Mouse (Mus musculus) hindbrain, embryonic 12.5 days (tissue): ENCODE measurements around the gene Clec2e. TPM values are rescaled to one million over a fixed set of nuclear protein-coding genes. Genes with fewer than 3 reads are reported as not detected.
"Not testable (repeated sequence)": the region's sequence is repeated elsewhere in the genome, so short reads cannot be mapped to it uniquely, and the experiment has no call there.

Source experiments
- ATAC-seq: fragments of 200-750 bp; cut with Nextera tagmentation; 2 replicates; pipeline ENCODE4 v1.8.0; 2017; ENCODE audit warnings: moderate TSS enrichment; ENCODE audit not compliant: low FRiP score
- H3K27ac ChIP-seq: fragments of 300-500 bp; sonication (generic); 2 replicates; pipeline ENCODE4 v1.5.1; 2016; ENCODE audit warnings: mild to moderate bottlenecking
- H3K27me3 ChIP-seq: fragments of 300-500 bp; sonication (generic); 2 replicates; pipeline ENCODE4 v1.6.1; 2016; ENCODE audit warnings: mild to moderate bottlenecking
- H3K36me3 ChIP-seq: fragments of 300-500 bp; sonication (generic); 2 replicates; pipeline ENCODE4 v1.6.1; 2016; ENCODE audit warnings: mild to moderate bottlenecking
- H3K4me1 ChIP-seq: fragments of 300-500 bp; sonication (generic); 2 replicates; pipeline ENCODE4 v1.6.1; 2016
- H3K4me2 ChIP-seq: fragments of 300-500 bp; sonication (generic); replicated peaks from 2 replicates; pipeline ENCODE4 v1.6.1; 2016; ENCODE audit warnings: mild to moderate bottlenecking
- H3K4me3 ChIP-seq: fragments of 300-500 bp; sonication (generic); 2 replicates; pipeline ENCODE4 v1.5.1; 2016; ENCODE audit warnings: mild to moderate bottlenecking
- H3K9ac ChIP-seq: fragments of 300-500 bp; sonication (generic); 2 replicates; pipeline ENCODE4 v1.6.1; 2016; ENCODE audit warnings: mild to moderate bottlenecking, moderate library complexity
- H3K9me3 ChIP-seq: fragments of 300-500 bp; sonication (generic); replicated peaks from 2 replicates; pipeline ENCODE4 v1.6.1; 2016; ENCODE audit warnings: mild to moderate bottlenecking
- WGBS: fragments of 180-500 bp; shearing (Covaris S2); methylation state at CpG from one replicate; pipeline ENCODE4 v1.1.7; 2016; 5-methylcytosine and 5-hydroxymethylcytosine counted together
- polyA plus RNA-seq: library from polyadenylated mRNA; unstranded; fragments of >200 nt; fragmentation: Nextera tagmentation; extraction: Ambion mirVana; gene quantifications from 2 replicates; pipeline ENCODE4 v1.2.1, GENCODE M21; 2016

Clec2e gene
- not detected in 2 replicates for polyA plus RNA-seq

- H3K4me2 ChIP-seq, H3K9ac ChIP-seq, ATAC-seq, H3K9me3 ChIP-seq, H3K27me3 ChIP-seq, H3K27ac ChIP-seq, H3K36me3 ChIP-seq, H3K4me1 ChIP-seq, H3K4me3 ChIP-seq: not testable (repeated sequence)
- WGBS = 73% methylated on average over 1 of the region's 1 CpGs
Observed at GRCm38 (mm10) chr6:129100794-129101193, at the start of gene Clec2e. Clec2e (minus strand) TSS chr6:129100913.

GRCm38 (mm10) chr6:129146812-129147211 is 46.1 kb upstream of the Clec2e start:
- ATAC-seq = no peak
- WGBS = 95% methylated on average over 2 of the region's 2 CpGs
- no peaks in the 10 kb centered on the region for H3K9me3 ChIP-seq
- H3K4me3 ChIP-seq = no peak overlapping the region
- H3K9ac ChIP-seq = no peak overlapping the region
- no peaks in the 10 kb centered on the region for H3K27me3 ChIP-seq
- H3K4me2 ChIP-seq = no peak overlapping the region
- no peak overlapping the region for H3K27ac ChIP-seq
- H3K36me3 ChIP-seq = no peaks in the 10 kb centered on the region
- H3K4me1 ChIP-seq = no peaks in the 10 kb centered on the region

- no peaks in the 10 kb centered on the region for H3K4me1 ChIP-seq
- H3K4me3 ChIP-seq = no peak overlapping the region
- H3K4me2 ChIP-seq = no peak overlapping the region
- WGBS = 76% methylated on average over 4 of the region's 4 CpGs
- no peaks in the 10 kb centered on the region for H3K9me3 ChIP-seq
- no peaks in the 10 kb centered on the region for H3K27me3 ChIP-seq
- no peak overlapping the region for H3K9ac ChIP-seq
- no peak overlapping the region for H3K27ac ChIP-seq
- no peak for ATAC-seq
- no peaks in the 10 kb centered on the region for H3K36me3 ChIP-seq
Observed at GRCm38 (mm10) chr6:129132604-129133341, 32.1 kb upstream of the Clec2e start.

- Histone ChIP-seq H3K27me3 (no peaks in the 10 kb centered on the region), H3K4me1 (no peaks in the 10 kb centered on the region), H3K36me3 (no peaks in the 10 kb centered on the region), H3K4me2 (no peak overlapping the region), H3K4me3 (no peak overlapping the region), H3K9me3 (no peaks in the 10 kb centered on the region), H3K27ac (no peak overlapping the region), H3K9ac (no peak overlapping the region)
- ATAC-seq = no peak
Observed at GRCm38 (mm10) chr6:129126861-129127260, 26.1 kb upstream of the Clec2e start.

GRCm38 (mm10) chr6:129124531-129124930 is 23.8 kb upstream of the Clec2e start:
- H3K4me1 ChIP-seq, H3K27me3 ChIP-seq, H3K9ac ChIP-seq, H3K4me3 ChIP-seq, H3K36me3 ChIP-seq, H3K9me3 ChIP-seq, ATAC-seq, H3K27ac ChIP-seq, H3K4me2 ChIP-seq: not testable (repeated sequence)

- Histone ChIP-seq H3K4me2 (no peak overlapping the region), H3K4me1 (no peaks in the 10 kb centered on the region), H3K27ac (no peak overlapping the region), H3K36me3 (no peaks in the 10 kb centered on the region), H3K27me3 (no peaks in the 10 kb centered on the region), H3K9ac (no peak overlapping the region), H3K4me3 (no peak overlapping the region), H3K9me3 (no peaks in the 10 kb centered on the region)
- 90% methylated on average over 3 of the region's 3 CpGs for WGBS
- no peak for ATAC-seq
Observed at GRCm38 (mm10) chr6:129116223-129116622, 15.5 kb upstream of the Clec2e start.

- 91% methylated on average over 3 of the region's 3 CpGs for WGBS
- H3K9me3 ChIP-seq, H3K36me3 ChIP-seq, ATAC-seq, H3K27me3 ChIP-seq, H3K4me3 ChIP-seq, H3K4me2 ChIP-seq, H3K9ac ChIP-seq, H3K27ac ChIP-seq, H3K4me1 ChIP-seq: not testable (repeated sequence)
Observed at GRCm38 (mm10) chr6:129114237-129114636, 13.5 kb upstream of the Clec2e start.

- no peaks in the 10 kb centered on the region for H3K4me1 ChIP-seq
- no peaks in the 10 kb centered on the region for H3K27me3 ChIP-seq
- H3K9ac ChIP-seq = no peak overlapping the region
- no peak overlapping the region for H3K27ac ChIP-seq
- H3K4me3 ChIP-seq = no peak overlapping the region
- no peaks in the 10 kb centered on the region for H3K36me3 ChIP-seq
- no peak overlapping the region for H3K4me2 ChIP-seq
- ATAC-seq = no peak
- WGBS = 63% methylated on average over 1 of the region's 1 CpGs
- H3K9me3 ChIP-seq = no peaks in the 10 kb centered on the region
Observed at GRCm38 (mm10) chr6:129113769-129114168, 13.1 kb upstream of the Clec2e start.

- Histone ChIP-seq H3K27ac (no peak overlapping the region), H3K4me1 (no peaks in the 10 kb centered on the region), H3K4me2 (no peak overlapping the region), H3K36me3 (no peaks in the 10 kb centered on the region), H3K4me3 (no peak overlapping the region), H3K27me3 (no peaks in the 10 kb centered on the region), H3K9me3 (no peaks in the 10 kb centered on the region), H3K9ac (no peak overlapping the region)
- 90% methylated on average over 1 of the region's 1 CpGs for WGBS
- ATAC-seq = no peak
Observed at GRCm38 (mm10) chr6:129113030-129113673, 12.4 kb upstream of the Clec2e start.

GRCm38 (mm10) chr6:129112526-129112925 is 11.8 kb upstream of the Clec2e start:
- no peaks in the 10 kb centered on the region for H3K36me3 ChIP-seq
- H3K27ac ChIP-seq = no peak overlapping the region
- no peak overlapping the region for H3K9ac ChIP-seq
- H3K4me3 ChIP-seq = no peak overlapping the region
- H3K9me3 ChIP-seq = no peaks in the 10 kb centered on the region
- no peak for ATAC-seq
- 74% methylated on average over 1 of the region's 1 CpGs for WGBS
- H3K4me2 ChIP-seq = no peak overlapping the region
- H3K4me1 ChIP-seq = no peaks in the 10 kb centered on the region
- no peaks in the 10 kb centered on the region for H3K27me3 ChIP-seq

GRCm38 (mm10) chr6:129107916-129108315 is 7.2 kb upstream of the Clec2e start:
- no peak overlapping the region for H3K4me2 ChIP-seq
- H3K4me1 ChIP-seq = no peaks in the 10 kb centered on the region
- no peak overlapping the region for H3K9ac ChIP-seq
- H3K27ac ChIP-seq = no peak overlapping the region
- H3K36me3 ChIP-seq = no peaks in the 10 kb centered on the region
- H3K4me3 ChIP-seq = no peak overlapping the region
- no peaks in the 10 kb centered on the region for H3K27me3 ChIP-seq
- ATAC-seq = no peak
- no peaks in the 10 kb centered on the region for H3K9me3 ChIP-seq

GRCm38 (mm10) chr6:129102858-129103555 is 2.3 kb upstream of the Clec2e start:
- no peak for ATAC-seq

More at GRCm38 (mm10) chr6:129102858-129103555, 2.3 kb upstream of the Clec2e start:
- Histone ChIP-seq H3K27me3 (no peaks in the 10 kb centered on the region), H3K9me3 (no peaks in the 10 kb centered on the region), H3K4me2 (no peak overlapping the region), H3K4me3 (no peak overlapping the region), H3K9ac (no peak overlapping the region), H3K36me3 (no peaks in the 10 kb centered on the region), H3K4me1 (no peaks in the 10 kb centered on the region), H3K27ac (no peak overlapping the region)
- 88% methylated on average over 4 of the region's 4 CpGs for whole genome bisulfite sequencing
